Mouse (Mus musculus): Measurements from ENCODE around the gene Pou4f2. TPM values are rescaled to one million over a fixed set of nuclear protein-coding genes. Genes with fewer than 3 reads are reported as not detected.

Gene Pou4f2
- total RNA-seq, 1 experiment: 1.2 TPM

- DNase-seq (ENCODE audit: low read depth, low spot score): no peak
- Histone ChIP-seq H3K4me3 (ENCODE audit: insufficient read depth in 1 of 2, low read depth in 1 of 2, low read length in 2 of 2, poor library complexity in 1 of 2, severe bottlenecking in 1 of 2) (no peak overlapping the region), H3K27ac (ENCODE audit: insufficient read depth, low read depth, low read length, poor library complexity, severe bottlenecking) (no peak overlapping the region), H3K36me3 (ENCODE audit: control insufficient read depth, insufficient read depth, low read length, poor library complexity, severe bottlenecking) (no peaks in the 10 kb centered on the region), H3K9me3 (ENCODE audit: control insufficient read depth, insufficient read depth, low read depth, low read length) (no peaks in the 10 kb centered on the region), H3K4me1 (ENCODE audit: control insufficient read depth in 2 of 2, insufficient read depth in 2 of 2, low read length in 2 of 2, poor library complexity in 1 of 2) (no peaks in the 10 kb centered on the region), H3K9ac (ENCODE audit: insufficient read depth, low read depth, low read length, poor library complexity, severe bottlenecking) (no peak overlapping the region)
- in situ Hi-C loops (cut with MboI; ENCODE audit: low sequenced_read_pairs in 2 of 2, unreplicated experiment in 2 of 2): loop anchor here in 1 of 2 experiments (25.0 kb wide), 2 partner anchors 219 to 394 kb away; no protein-coding TSS in a partner anchor
- TF ChIP-seq ZC3H11A (IDR thresholded peaks at IDR 0.05; ENCODE audit: borderline replicate concordance, low read depth, low read length) (no peak), MAFK (IDR thresholded peaks at IDR 0.05; ENCODE audit: insufficient read depth, low read depth, low read length) (no peak), ZNF384 (IDR thresholded peaks at IDR 0.05; ENCODE audit: low read depth, low read length) (no peak), HCFC1 (IDR thresholded peaks at IDR 0.05; ENCODE audit: borderline replicate concordance, insufficient read depth, low read length) (no peak), CHD2 (IDR thresholded peaks at IDR 0.05; ENCODE audit: low read depth, low read length) (no peak)
These were observed 20.0 kb upstream of the Pou4f2 start for GRCm38 (mm10) chr8:78456441-78456840.

GRCm38 (mm10) chr8:78442781-78443180 is 6.3 kb upstream of the Pou4f2 start:
- H3K4me1 ChIP-seq (ENCODE audit: control insufficient read depth in 2 of 2, insufficient read depth in 2 of 2, low read length in 2 of 2, poor library complexity in 1 of 2): peaks cover 0 to under 1% of the 10 kb centered on the region in 2 experiments; a peak in 1 of 4 replicates
- H3K9ac ChIP-seq (ENCODE audit: insufficient read depth, low read depth, low read length, poor library complexity, severe bottlenecking): no peak overlapping the region
- no peak overlapping the region for H3K27ac ChIP-seq (ENCODE audit: insufficient read depth, low read depth, low read length, poor library complexity, severe bottlenecking)
- H3K9me3 ChIP-seq (ENCODE audit: control insufficient read depth, insufficient read depth, low read depth, low read length): no peaks in the 10 kb centered on the region
- no peak for DNase-seq (ENCODE audit: low read depth, low spot score)
- H3K4me3 ChIP-seq (ENCODE audit: insufficient read depth in 1 of 2, low read depth in 1 of 2, low read length in 2 of 2, poor library complexity in 1 of 2, severe bottlenecking in 1 of 2): no peak overlapping the region
- in situ Hi-C loops (cut with MboI; ENCODE audit: low sequenced_read_pairs in 2 of 2, unreplicated experiment in 2 of 2): no loop called here
- TF ChIP-seq CHD2 (IDR thresholded peaks at IDR 0.05; ENCODE audit: low read depth, low read length) (no peak), HCFC1 (IDR thresholded peaks at IDR 0.05; ENCODE audit: borderline replicate concordance, insufficient read depth, low read length) (no peak), ZNF384 (IDR thresholded peaks at IDR 0.05; ENCODE audit: low read depth, low read length) (no peak), MAFK (IDR thresholded peaks at IDR 0.05; ENCODE audit: insufficient read depth, low read depth, low read length) (no peak), ZC3H11A (IDR thresholded peaks at IDR 0.05; ENCODE audit: borderline replicate concordance, low read depth, low read length) (no peak)
- H3K36me3 ChIP-seq (ENCODE audit: control insufficient read depth, insufficient read depth, low read length, poor library complexity, severe bottlenecking): no peaks in the 10 kb centered on the region

GRCm38 (mm10) chr8:78438121-78438520 is 1.7 kb upstream of the Pou4f2 start:
- Histone ChIP-seq H3K9me3 (ENCODE audit: control insufficient read depth, insufficient read depth, low read depth, low read length) (no peaks in the 10 kb centered on the region), H3K9ac (ENCODE audit: insufficient read depth, low read depth, low read length, poor library complexity, severe bottlenecking) (no peak overlapping the region; the same call in 1 of the 2 replicates), H3K4me1 (ENCODE audit: control insufficient read depth in 2 of 2, insufficient read depth in 2 of 2, low read length in 2 of 2, poor library complexity in 1 of 2) (peaks cover 0 to 11% of the 10 kb centered on the region in 2 experiments; a peak in 1 of 4 replicates), H3K4me3 (ENCODE audit: insufficient read depth in 1 of 2, low read depth in 1 of 2, low read length in 2 of 2, poor library complexity in 1 of 2, severe bottlenecking in 1 of 2) (peak overlapping the region; percentile 45 to 56), H3K27ac (ENCODE audit: insufficient read depth, low read depth, low read length, poor library complexity, severe bottlenecking) (no peak overlapping the region), H3K36me3 (ENCODE audit: control insufficient read depth, insufficient read depth, low read length, poor library complexity, severe bottlenecking) (no peaks in the 10 kb centered on the region)
- TF ChIP-seq ZNF384 (IDR thresholded peaks at IDR 0.05; ENCODE audit: low read depth, low read length): no peak
- no peak for TF ChIP-seq ZC3H11A (IDR thresholded peaks at IDR 0.05; ENCODE audit: borderline replicate concordance, low read depth, low read length)
- TF ChIP-seq HCFC1 (IDR thresholded peaks at IDR 0.05; ENCODE audit: borderline replicate concordance, insufficient read depth, low read length): no peak
- TF ChIP-seq MAFK (IDR thresholded peaks at IDR 0.05; ENCODE audit: insufficient read depth, low read depth, low read length): no peak
- no peak for TF ChIP-seq CHD2 (IDR thresholded peaks at IDR 0.05; ENCODE audit: low read depth, low read length)
- in situ Hi-C loops (cut with MboI; ENCODE audit: low sequenced_read_pairs in 2 of 2, unreplicated experiment in 2 of 2): no loop called here
- DNase-seq (ENCODE audit: low read depth, low spot score): peak; percentile 74

GRCm38 (mm10) chr8:78437140-78438045 is 948 bp upstream of the Pou4f2 start:
- Histone ChIP-seq H3K36me3 (ENCODE audit: control insufficient read depth, insufficient read depth, low read length, poor library complexity, severe bottlenecking) (no peaks in the 10 kb centered on the region), H3K4me3 (ENCODE audit: insufficient read depth in 1 of 2, low read depth in 1 of 2, low read length in 2 of 2, poor library complexity in 1 of 2, severe bottlenecking in 1 of 2) (peak overlapping the region; percentile 57 to 76), H3K9me3 (ENCODE audit: control insufficient read depth, insufficient read depth, low read depth, low read length) (no peaks in the 10 kb centered on the region), H3K4me1 (ENCODE audit: control insufficient read depth in 2 of 2, insufficient read depth in 2 of 2, low read length in 2 of 2, poor library complexity in 1 of 2) (peaks cover 2 to 11% of the 10 kb centered on the region in 2 experiments; a peak in 2 of 4 replicates), H3K9ac (ENCODE audit: insufficient read depth, low read depth, low read length, poor library complexity, severe bottlenecking) (peak overlapping the region; percentile 28), H3K27ac (ENCODE audit: insufficient read depth, low read depth, low read length, poor library complexity, severe bottlenecking) (no peak overlapping the region)
- TF ChIP-seq MAFK (IDR thresholded peaks at IDR 0.05; ENCODE audit: insufficient read depth, low read depth, low read length) (no peak), HCFC1 (IDR thresholded peaks at IDR 0.05; ENCODE audit: borderline replicate concordance, insufficient read depth, low read length) (no peak), ZC3H11A (IDR thresholded peaks at IDR 0.05; ENCODE audit: borderline replicate concordance, low read depth, low read length) (no peak), CHD2 (IDR thresholded peaks at IDR 0.05; ENCODE audit: low read depth, low read length) (no peak), ZNF384 (IDR thresholded peaks at IDR 0.05; ENCODE audit: low read depth, low read length) (no peak)
- no peak for DNase-seq (ENCODE audit: low read depth, low spot score)
- in situ Hi-C loops (cut with MboI; ENCODE audit: low sequenced_read_pairs in 2 of 2, unreplicated experiment in 2 of 2): no loop called here

Data from ES-E14 (cell line).